Mouse (Mus musculus) lung, postnatal 36 days (tissue): ENCODE measurements at regions not wholly inside any gene's neighbourhood (a gene's known extent, or its start where the extent isn't known, plus 50 kb on each side); places are given as distances from the start of the nearest gene placed in this dataset.
"Not testable (repeated sequence)": the region's sequence is repeated elsewhere in the genome, so short reads cannot be mapped to it uniquely, and the experiment has no call there.

Experiments
- DNase-seq: peaks from one replicate; pipeline ENCODE4 v3.0.0; 2022; ENCODE audit warnings: mixed read lengths

GRCm38 (mm10) chr12:22951956-22952355 is 828.1 kb downstream of the Gm10330 start:
- peak; percentile 49 for DNase-seq

- DNase-seq = not testable (repeated sequence)
Measured at GRCm38 (mm10) chr12:22906156-22906555, 873.9 kb downstream of the Gm10330 start.
